Mouse (Mus musculus): ENCODE measurements at regions not wholly inside any gene's neighbourhood (a gene's known extent, or its start where the extent isn't known, plus 50 kb on each side); places are given as distances from the start of the nearest gene placed in this dataset.

DNA sequence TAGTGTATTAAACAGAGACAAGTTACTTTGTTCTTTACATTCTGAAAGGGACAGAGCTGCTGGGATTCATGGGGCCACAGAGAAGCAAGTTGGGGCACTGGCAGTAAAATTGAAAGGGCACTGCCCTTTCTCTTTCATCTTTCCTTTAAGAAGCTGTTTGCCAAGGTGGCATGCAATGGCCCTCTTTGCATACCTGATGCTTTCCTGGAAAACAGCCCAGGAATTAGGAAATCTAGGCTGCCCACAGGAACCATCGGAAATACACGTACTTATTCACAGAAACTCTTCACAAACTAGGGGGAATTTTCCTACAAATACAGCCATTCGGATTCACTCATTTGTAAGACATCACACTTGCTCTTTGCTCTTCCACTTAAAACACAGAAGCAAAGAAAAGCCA, 278.3 kb upstream of the Gm765 start:
- TF ChIP-seq EP300 (IDR thresholded peaks at IDR 0.05; ENCODE audit: low read length), result no peak
- no peak for TF ChIP-seq SMC3 (IDR thresholded peaks at IDR 0.05; ENCODE audit: low read depth, low read length)
- TF ChIP-seq CTCF (conservative IDR thresholded peaks at IDR 0.05 in 1 of 2, IDR thresholded peaks at IDR 0.05 in 1 of 2; ENCODE audit: low read depth in 2 of 2, low read length in 2 of 2), result no peak
- TF ChIP-seq POLR2A (IDR thresholded peaks at IDR 0.05; ENCODE audit: low read depth, low read length), result no peak
- TF ChIP-seq MAZ (IDR thresholded peaks at IDR 0.05; ENCODE audit: low read depth, low read length), result no peak
- no peak for TF ChIP-seq MEF2A (IDR thresholded peaks at IDR 0.05; ENCODE audit: borderline replicate concordance, low read depth, low read length)

All from CH12.LX (cell line).